Mouse (Mus musculus) ovary, postnatal 14 days (tissue): ENCODE measurements around the gene Cyp27b1.
"Not testable (repeated sequence)": the region's sequence is repeated elsewhere in the genome, so short reads cannot be mapped to it uniquely, and the experiment has no call there.

Source experiments
- DNase-seq: peaks from one replicate; pipeline ENCODE4 v3.0.0; 2022; ENCODE audit warnings: low spot score

Cyp27b1 gene

DNA sequence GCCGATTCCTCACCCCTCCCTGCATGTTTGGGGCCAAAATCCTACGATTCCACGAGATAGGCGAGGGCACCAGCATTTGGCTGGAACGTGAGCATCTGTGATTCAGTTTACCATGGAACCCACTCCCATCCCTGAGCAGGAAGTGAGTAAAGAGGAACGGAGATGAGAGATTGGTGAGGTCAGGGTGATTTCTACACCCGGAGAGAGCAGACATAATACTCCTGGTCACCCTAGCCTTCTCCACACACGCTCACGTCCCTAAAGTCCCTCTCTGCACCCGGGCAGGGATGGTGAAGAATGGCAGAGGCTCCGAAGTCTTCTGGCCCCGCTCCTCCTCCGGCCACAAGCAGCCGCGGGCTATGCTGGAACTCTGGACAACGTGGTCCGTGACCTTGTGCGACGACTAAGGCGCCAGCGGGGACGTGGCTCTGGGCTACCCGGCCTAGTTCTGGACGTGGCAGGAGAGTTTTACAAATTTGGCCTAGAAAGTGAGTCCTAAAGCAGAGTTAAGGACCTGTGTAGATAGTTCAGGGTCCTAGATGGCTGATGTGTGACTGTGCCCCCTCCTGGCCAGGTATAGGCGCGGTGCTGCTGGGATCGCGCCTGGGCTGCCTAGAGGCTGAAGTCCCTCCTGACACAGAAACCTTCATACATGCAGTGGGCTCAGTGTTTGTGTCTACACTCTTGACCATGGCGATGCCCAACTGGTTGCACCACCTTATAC lies 1.5 kb downstream of the Cyp27b1 start:
- no peak for DNase-seq

DNA sequence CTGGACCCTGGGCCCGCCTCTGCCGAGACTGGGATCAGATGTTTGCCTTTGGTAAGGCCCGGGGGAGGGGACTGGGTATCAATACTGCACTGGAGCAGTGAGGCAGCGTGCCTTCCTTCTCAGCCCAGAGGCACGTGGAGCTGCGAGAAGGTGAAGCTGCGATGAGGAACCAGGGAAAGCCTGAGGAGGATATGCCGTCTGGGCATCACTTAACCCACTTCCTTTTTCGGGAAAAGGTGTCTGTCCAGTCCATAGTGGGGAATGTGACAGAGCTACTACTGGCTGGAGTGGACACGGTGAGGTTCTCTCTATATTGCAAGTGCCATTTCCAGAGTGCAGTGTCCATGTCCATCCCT lies 2.0 kb downstream of the Cyp27b1 start:
- no peak for DNase-seq

DNA sequence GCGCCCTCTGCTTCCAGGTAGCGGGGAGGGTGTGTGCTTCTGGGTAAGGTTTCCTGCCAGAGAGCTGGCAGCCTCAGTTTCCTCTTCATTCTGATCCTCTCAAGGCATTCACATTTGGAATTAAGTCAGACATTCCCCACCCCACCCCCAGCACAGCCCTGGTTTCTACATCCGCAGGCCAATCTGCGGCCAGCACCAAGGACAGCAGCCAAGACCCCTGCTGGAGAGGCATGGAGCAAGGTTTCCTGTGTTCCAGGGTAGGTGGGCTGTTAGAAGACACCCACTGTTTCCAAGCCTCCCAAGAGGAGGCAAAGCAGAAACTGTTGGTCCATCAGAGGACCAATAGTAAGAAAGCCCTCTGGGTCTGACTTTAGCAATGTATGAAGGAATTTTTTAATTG lies 6.6 kb downstream of the Cyp27b1 start:
- no peak for DNase-seq

DNA sequence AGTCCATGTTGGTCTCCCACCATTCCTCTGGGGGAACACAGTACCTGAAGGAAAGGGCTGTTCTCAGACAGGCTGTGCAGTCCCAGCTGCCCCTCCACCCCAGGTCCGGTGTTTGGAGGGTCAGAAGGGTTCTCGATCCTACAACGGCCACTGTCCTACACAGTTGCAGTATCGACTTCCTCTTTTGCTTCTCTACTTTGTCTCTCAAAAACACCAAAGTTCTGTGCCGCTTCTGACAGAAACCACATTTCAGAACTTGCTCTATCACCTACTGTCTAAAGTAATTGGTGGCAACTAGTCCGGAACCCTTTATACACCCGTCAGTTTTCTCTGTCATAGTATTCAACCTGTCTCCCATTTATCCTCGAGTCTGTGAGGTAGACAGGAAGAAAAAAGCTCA lies 7.4 kb downstream of the Cyp27b1 start:
- DNase-seq = no peak

DNA sequence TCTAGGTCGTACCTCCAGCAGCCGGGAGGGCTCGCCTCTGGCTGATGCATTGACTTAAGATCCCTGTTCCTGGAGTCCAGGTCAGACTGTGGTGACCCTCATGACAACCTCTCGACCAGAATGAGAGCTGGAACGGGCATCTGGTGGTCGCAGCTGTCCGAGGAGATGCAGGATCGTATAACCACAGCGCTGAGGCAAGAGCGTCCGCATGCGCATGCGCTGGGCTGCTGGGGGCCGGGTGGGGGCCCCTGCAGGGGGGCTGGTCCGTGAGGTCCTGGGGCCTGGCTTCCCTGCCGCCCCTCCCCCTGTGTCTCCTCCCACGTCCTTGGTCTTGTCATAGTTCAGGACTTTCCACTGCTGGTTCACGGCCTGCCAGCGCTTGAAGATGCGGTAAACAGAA lies 8.4 kb downstream of the Cyp27b1 start:
- no peak for DNase-seq

DNA sequence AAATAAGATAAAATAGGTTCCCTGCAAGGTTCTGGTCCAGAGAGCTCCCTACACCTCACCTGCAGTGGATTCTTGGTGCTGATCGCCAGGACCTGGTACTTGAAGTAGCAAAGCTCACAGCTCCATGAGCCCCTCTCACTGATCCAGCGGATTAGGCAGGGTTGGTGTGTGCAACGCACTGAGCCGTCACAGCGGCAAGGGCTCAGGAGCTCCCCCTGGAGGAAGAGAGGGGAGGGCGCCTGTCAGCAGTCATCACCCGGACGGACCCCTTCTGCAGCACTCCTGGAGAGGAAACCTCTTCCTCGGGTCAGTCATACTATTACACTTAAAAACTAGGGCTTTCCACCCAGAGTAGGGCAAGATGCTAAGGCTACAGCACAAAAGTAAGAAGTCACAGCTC lies 10.1 kb downstream of the Cyp27b1 start:
- peak; percentile 72 for DNase-seq

DNA sequence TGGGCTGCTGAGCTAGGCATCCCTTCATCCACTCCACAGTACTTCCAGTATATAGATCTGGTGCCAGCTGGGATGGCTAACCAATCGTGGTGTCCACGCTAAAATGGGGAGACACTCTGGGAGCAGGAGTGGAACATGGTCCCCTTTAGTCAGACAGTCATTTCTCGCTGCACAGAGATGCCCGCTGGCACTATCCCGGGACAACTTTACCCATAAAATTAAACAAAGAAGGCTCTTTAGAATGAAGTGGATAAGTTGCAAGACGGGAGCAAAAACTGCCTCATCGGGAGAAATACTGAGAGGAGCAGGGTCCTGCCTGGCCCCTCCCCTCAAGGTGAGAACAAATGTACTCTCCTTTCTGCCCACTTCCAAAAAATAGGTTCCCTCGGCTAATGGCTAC lies 10.7 kb downstream of the Cyp27b1 start:
- DNase-seq = no peak

DNA sequence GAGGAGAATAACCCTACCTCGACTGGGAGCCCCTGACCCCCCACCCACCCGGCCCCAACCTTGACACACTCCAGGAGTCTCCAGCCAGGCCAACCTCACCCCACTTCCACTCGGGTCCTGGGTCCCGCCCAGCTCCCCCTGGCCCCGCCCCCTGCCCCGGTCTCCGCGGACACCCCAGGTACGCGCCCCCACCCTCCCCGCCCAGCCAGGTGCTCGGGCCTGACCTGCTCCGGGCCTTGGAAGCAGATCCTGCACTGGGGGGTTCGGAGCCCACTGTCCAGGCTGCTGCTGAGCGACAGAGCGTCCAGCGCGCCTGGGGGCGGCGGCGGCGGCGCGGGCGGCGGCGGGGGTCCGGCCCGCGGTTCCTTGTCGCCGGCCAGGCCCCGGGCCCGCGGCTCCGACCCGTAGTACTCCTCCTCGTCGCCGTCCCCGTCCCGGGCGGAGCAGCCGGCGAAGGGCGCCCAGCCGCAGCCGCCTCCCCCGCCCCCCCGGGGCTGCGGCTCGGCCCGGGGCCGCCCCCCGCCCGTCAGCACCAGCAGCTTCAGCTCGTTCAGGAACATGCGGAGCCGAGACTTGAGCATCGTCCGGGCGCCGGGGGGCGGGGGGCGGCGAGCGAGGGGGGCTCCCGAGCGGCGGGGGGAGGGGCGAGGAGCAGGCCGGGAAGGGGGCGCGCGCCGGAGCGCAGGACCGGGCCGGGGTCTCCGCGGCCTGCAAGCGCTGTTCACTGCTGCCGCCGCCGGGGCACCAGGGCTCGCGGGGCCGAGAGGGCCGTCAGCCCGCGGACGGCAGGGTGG lies 11.3 kb downstream of the Cyp27b1 start:
- DNase-seq = no peak

DNA sequence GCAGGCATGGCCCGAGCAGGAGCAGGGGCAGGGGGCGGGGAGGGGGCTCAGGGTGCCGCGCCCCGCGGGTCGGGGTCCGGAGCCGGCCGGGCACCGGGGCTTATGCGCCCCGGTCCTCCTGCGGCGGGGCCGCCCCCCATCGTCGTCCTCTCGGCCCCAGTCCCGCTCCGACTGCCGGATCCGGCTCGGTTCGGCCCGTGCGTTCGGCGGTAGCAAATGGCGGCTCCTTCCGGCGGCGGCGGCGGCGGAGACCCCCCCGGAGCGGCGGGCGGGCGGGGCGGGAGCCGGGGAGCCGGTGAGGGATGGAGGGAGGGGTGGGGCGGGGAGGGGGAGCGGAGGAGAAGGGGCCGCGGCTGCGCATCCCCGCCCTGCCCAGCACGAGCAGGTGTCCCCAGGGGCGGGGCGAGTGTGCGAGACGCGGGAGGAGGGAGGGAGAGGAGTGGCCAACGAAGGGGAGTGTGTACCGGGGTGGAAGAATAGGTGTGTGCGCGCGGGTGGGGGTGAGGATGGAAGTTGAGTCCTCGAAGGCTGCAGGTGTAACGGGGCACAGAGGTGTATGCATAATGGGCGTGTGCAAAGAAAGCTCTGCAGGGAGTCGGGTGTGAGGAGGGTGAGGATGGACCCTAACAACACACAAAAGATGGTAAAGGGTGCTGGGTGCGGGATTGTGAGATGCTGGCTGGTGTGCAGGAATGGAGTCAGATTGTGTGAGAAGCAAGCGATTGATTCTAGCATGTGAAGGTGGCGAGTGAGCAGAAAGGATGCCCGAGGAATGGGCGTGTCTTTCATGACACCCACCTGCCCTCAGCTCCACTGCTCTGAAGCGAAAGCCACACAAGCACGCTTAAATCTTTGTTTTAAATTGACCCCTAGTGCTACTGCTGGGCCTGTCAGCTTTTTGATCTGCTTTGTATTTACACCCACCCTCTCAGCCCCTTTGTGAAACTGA lies 12.2 kb downstream of the Cyp27b1 start, which contains the start of gene March9:
March9 (minus strand) TSS at position 217 of the 949 bp plus-strand sequence.
- DNase-seq = no peak

DNA sequence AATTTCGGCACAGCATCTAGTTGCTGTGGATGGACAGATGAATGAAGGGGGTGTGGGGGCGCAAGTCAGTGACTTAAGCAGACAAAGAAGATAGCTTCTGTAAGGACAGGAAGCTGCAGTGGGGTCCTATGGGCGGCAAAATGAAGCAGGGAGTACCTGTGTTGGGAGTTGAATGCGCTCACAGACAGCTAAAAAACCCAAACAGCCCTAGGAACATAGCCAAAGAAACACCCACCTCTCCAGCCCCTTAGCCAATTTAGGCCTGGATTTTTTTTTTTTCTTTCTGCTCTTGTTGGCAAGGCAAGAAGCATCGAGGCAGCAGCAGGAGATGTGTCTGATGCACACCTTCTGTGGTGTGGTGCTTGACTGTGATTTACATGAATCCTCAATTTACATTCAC lies 13.0 kb downstream of the Cyp27b1 start:
- no peak for DNase-seq

DNA sequence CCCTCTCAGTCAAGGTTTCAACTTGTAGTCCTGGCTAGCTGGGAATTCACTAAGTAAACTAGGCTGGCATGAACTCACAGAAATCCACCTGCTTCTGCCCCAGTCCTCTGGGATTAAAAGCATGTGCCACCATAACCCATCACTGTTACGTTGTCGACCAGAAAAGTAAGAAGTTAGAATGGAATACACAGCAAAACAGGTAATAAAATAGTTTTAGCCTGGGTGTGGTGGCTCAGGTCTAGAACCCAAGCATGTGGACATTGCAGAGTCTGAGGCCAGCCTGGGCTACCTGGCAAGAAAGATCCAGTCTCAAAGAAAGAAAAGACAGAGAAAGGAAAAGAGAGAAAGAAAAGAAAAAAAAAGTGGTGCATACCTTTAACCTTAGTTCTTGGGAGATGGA lies 13.5 kb downstream of the Cyp27b1 start:
- no peak for DNase-seq

DNA sequence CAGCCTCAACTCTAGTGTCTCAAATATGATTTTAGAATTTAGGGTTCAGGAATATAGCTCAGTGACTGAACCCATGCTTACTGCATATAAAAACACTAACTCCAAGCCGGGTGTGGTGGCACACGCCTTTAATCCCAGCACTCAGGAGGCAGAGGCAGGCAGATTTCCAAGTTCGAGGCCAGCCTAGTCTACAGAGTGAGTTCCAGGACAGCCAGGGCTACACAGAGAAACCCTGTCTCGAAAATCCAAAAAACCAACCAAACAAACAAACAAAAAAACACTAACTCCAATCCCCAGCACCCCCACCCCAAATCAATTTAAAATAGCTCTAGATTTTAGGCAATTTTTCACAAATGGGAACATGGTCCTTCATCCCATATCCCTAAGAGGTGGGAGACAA lies 14.1 kb downstream of the Cyp27b1 start:
- DNase-seq = not testable (repeated sequence)

DNA sequence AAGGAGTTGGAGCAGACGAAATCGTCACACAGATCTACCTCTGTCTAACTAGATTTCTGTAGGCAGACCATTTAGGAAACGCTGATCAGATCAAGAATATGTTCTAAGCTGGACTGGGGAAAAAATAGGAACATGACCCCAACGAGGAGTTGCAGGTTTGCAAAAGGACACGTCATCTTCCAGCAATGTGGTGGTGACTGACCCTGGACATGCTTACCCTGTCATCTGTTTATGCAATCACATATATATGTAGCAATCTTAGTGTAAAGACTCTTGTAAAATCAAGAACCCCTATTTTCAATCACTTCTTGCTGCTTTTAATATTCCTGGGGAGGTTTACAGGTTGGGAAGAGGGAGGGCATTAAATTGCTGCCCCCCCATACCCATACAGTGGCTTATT lies 14.5 kb downstream of the Cyp27b1 start:
- no peak for DNase-seq

DNA sequence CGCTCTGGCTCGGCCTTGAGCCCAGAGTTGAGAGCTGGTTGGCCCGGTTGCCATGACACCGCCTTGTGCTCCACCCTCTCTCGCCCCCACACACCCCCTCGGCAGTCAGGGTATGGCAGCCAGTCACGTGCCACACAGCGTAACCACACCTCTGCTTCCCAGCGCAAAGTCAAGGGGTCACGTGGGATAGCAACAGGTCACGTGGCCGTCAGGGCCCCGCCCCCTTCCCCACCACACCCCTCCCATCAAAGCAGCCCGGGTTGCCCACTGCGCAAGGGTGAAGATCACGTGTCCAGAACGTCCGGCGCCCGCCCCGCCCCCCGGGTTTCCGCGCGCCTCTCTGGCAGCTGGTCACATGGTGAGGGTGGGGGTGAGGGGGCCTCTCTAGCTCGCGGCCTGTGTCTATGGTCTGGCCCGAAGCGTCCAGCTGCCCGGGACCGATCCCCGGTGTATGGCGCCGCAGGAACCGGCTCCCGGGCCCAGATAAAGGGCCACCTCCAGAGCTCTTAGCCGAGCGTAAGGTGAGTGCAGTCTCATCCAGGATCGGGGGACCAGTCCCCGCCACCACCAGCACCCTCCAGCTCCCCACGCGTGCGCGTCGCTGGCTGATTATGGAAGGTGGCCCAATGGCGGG lies 15.3 kb downstream of the Cyp27b1 start, which contains the start of gene Cdk4:
Cdk4 (plus strand) TSS at position 296 of the 634 bp plus-strand sequence.
- peak; percentile 95 for DNase-seq

DNA sequence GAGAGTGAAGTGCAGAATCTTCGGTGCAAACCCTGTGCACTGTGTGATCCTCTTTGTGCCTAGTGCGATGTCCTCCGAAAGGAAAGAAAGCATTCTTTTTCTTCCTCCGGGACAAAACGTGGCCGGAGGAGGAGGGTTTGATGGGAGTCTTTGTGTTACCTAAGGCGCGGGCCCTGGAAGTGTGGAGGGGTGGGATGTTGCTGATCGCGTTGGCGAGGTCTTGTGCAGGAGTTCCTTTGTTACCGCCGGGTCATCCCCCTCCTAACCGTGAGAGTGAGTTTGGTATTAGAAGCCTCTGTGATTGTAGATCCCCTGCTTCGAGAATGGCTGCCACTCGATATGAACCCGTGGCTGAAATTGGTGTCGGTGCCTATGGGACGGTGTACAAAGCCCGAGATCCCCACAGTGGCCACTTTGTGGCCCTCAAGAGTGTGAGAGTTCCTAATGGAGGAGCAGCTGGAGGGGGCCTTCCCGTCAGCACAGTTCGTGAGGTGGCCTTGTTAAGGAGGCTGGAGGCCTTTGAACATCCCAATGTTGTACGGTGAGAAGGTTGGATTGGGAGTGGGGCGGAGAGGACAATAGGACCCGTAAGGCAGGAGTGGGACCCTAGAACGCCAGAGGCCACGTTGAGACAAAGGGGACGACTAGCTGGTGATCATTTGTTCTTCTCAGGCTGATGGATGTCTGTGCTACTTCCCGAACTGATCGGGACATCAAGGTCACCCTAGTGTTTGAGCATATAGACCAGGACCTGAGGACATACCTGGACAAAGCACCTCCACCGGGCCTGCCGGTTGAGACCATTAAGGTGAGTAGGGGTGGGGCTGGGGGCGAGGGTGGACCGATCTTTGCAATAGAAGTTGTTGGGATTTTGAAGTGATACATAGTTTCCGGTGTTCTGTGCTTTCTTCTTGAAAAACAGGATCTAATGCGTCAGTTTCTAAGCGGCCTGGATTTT lies 16.1 kb downstream of the Cyp27b1 start:
- no peak for DNase-seq

DNA sequence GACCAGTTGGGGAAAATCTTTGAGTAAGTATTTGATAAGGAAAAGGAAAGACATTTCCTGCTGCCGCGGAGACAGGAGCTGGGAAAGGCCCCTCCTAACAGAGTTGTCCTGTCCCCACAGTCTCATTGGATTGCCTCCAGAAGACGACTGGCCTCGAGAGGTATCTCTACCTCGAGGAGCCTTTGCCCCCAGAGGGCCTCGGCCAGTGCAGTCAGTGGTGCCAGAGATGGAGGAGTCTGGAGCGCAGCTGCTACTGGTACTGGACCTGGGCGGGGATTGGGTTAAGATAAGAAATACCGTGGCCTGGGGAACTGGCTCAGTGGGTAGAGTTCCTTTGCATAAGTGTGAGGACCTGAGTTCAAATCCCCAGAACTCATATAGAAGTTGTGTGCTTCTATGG lies 17.9 kb downstream of the Cyp27b1 start:
- no peak for DNase-seq

DNA sequence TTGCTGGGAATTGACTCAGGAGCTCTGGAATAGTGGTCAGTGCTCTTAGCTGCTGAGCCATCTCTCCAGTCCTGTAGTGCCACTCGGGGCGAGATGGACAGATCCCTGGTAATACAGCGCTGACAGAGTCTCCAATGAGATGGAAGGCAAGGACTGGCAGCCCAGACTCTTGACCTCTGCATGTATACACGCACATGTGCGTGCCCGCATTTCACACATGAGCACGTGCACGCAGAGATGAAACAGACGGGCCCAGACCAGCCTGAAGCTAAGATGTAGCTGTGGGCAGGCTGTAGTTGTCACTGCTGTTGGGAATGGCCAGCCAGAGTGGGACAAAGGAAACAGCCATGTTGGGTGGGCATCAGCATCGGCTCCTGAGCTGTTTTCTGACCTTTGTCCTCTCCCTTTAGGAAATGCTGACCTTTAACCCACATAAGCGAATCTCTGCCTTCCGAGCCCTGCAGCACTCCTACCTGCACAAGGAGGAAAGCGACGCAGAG lies 18.5 kb downstream of the Cyp27b1 start:
- DNase-seq = no peak

DNA sequence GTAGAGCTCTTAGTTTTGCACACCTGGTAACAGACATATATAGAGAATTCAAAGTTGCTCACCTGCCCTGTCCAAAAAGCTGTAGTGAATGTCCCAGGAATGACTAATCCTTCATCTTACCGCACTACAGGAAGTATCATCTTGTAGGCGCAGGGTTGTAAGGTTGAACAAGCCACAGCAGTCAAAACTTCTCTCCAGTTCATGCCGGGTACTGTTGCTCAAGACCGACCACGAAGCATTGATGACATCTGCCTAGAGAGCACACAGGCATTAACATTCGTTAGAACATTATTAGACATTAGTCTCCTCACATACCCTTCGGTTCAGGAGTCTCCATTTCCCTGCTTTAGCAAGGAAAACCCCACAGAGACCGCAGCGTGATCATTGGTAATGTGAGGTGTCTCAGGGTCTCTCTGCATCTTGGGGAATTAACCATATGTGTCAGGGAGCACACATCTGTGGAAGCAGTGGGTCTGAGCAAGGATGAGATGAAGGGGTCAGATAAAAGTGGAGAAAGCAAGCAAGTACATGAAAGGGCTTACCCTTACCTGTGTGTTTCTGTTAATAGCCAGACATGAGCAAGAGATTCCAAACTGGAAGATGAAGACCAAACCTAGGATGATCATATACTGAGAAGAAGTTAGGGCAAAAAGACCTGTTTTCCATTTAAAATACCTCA lies 20.4 kb downstream of the Cyp27b1 start:
- DNase-seq = no peak

DNA sequence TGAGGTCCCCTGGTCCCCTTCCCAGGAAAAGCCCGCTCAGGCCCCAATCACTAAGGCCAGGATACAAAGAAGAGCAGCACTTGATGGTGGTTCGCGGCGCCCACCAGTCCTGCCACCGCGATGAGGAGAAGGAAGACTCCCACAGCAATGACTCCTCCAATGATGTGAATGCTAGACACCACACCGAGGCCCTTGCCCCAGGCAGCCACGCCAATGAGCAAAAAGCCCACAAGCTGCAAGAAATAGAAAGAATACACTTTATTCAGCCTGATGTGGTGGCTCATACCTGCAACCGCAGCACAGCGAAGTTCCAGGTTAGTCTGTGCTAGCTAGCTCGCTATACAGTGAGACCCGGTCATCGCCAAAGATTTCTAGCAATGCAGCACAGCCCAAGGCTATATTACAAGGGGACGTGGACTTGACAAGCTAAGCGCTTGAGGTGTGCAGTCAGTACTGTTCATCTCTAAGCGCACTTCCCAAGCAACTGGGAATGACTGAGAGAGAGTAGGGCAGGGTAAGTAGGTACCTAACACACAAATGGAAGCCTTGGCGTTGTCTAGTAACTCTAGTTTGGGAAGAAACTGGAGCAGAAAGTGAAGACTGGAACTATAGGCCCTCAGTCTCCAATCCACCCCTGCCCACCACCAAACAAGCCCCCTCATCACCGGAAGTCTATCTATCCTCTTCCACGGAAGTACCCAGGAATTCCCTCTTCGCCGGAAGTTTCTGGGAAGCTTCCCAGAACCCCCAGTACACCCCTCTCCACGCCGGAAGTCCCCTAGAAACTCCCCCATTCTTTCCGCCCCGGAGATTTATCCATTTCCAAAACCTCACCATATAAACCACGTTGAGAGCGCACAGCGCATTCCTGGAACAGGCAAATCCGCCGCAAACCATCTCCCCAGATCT lies 21.5 kb downstream of the Cyp27b1 start:
- DNase-seq = no peak
